Mouse (Mus musculus) embryo, embryonic 10.5 days (tissue): ENCODE results near the gene Pithd1.
"Not testable (repeated sequence)": the region's sequence is repeated elsewhere in the genome, so short reads cannot be mapped to it uniquely, and the experiment has no call there.

Experiments
- DNase-seq: peaks from one replicate; pipeline ENCODE4 v3.0.0-alpha.2; 2015; ENCODE audit warnings: low spot score

Gene Pithd1

DNA sequence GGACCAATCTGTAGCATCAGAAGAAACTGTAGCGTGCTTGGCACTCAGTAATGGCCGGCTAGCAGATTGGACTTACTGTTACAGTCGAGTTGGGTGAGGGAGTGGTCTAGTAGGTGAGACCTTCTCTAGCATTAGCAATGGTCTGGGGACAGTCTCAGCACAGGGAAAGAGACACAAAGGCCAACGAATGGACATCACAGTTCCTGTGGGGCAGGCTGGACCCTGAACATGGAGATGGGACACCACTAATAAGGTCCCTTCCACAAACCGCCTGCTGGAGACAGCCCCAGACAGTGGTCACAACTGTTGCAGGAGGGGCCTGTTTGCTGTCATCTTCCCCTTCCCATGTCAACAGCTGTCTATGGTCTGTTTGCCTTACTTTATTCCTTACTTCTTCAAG, 25.4 kb downstream of the Pithd1 start:
- DNase-seq, result no peak

DNA sequence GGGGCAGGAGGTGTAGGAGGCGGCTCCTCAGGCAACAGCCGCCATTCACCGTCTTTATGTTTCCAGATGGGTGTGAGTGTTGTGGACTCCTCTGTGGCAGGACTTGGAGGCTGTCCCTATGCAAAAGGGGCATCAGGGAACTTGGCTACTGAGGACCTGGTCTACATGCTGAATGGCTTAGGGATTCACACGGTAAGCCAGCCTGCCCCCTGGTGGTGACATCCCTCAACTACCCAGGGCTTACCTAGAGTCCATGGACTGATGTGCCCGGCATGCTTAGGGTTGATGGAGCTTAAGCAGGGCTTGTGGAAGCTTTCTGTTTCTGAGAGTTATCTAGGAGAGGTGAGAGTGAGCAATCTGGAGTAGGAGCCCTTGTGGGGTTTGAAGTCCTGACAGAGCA, 26.3 kb downstream of the Pithd1 start:
- peak; percentile 93 for DNase-seq

DNA sequence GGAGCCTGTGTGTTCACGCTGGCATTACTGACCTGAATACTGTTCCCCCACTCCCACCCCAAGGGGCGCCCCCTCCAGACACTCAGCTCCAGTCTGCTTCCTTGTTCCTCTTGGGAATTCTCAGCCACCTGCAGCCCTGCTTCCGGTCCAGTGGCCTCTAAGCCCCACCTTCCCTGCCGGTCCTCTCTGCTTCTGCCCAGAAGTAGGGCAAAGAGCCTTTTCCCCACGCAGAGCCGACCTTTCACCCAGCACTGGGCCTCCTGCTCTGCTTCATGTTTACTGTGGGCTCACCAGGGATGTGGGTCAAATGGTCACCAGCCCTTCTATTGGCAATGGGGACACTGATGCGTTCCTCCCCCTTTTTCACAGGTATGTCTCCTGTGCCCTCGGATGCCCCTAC, 28.7 kb downstream of the Pithd1 start:
- no peak for DNase-seq

DNA sequence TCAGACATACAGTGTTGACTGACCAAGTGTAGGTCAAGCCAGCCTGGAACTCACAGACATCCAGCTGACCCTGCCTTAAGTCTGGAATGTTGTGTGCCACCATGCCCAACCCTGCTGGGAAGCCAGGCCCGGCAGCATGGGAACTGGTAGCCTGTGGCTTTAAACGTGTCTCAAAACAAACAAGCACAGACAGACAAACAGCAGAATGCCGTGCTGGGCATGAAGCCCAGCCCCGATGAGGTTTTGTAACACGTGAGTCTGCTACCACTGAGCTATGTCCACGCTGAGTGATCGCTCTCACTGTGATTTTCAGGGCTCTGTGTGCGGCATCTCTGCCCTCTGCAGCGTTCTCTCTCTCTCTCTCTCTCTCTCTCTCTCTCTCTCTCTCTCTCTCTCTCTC, 31.2 kb downstream of the Pithd1 start:
- no peak for DNase-seq

DNA sequence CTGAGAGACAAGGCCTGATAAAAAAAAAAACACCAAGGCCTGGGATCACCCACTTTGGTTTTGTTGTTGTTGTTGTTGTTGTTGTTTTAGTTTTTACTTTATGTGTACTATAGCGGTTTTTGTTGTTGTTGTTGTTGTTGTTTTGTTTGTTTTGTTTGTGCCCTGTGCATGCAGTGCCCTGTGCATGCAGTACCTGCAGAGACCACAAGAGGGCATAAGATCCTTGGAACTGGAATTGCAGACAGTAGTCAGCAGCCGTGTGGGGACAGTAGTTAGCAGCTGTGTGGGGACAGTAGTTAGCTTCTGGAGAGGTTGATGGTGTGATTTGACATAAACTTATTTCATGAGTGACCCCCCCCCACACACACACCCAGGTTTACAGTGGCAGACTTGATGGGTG, 32.8 kb downstream of the Pithd1 start:
- peak; percentile 86 for DNase-seq

DNA sequence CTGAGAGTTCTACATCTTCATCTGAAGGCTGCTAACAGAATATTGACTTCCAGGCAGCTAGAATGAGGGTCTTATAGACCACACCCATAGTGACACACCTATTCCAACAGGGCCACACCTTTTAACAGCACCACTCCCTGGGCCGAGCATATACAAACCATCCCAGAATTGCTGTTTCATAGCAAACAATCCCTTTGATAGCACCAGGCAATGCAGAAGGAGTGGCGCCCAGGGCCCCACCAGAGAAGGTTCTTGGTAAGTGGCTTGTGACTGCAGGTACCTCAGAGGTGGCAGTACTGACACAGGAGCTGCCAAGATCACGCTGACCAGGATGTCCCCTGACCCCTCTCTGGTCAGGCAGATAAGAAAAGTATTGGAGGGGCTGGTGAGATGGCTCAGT, 33.9 kb downstream of the Pithd1 start:
- no peak for DNase-seq

DNA sequence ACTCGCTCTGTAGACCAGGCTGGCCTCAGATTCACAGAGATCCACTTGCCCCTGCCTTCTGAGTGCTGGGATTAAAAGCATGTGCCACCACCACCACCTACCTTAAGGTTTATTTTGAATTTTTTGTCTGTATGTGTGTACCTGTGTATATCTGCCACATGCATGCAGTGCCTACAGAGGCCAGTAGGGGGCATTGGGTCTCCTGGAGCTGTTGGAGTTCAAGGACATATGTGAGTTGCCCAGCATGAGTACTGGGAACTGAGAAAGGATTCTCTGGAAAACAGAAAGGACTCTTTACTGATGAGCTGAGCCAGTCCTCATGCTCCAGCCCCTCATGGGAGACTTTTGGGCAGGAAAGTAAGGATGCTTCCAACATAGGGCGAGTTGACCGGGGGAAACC, 35.6 kb downstream of the Pithd1 start:
- no peak for DNase-seq

DNA sequence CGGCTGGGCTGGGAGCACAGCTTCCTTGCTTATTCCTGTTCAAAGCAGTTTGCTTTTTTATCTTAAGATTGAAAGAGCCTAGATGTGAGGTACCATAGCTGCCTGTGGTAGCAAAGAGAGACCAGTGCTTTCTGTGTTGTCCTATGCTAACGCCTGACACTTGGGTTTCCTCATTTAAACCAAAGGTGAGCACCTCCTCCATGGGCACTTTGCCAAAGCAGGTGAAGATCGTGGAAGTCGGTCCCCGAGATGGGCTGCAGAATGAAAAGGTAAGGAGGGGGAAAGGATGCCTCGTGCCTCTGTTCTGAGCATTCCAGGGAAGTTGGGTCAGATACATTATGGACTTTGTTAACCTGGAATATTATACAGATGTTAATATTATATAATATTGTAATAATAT, 36.7 kb downstream of the Pithd1 start:
- DNase-seq, result no peak

DNA sequence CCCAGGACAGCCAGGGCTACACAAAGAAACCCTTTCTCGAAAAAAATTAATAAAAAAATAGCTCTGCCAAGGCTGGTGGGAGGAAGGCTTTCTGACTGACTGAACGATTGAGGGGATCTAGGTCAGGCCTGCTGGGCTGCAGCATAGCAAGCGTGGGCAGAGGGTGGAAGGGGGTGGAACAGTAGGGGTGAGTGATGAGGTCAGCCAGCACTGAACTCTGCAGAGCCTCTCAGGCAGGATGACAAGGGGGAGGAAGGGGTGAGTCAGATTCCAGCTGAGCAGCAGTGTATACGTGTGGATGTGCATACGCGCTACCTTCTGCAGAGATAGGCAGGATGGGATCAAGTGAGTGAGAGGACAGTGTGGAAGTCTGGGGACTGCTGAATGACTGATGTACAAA, 37.2 kb downstream of the Pithd1 start:
- no peak for DNase-seq

DNA sequence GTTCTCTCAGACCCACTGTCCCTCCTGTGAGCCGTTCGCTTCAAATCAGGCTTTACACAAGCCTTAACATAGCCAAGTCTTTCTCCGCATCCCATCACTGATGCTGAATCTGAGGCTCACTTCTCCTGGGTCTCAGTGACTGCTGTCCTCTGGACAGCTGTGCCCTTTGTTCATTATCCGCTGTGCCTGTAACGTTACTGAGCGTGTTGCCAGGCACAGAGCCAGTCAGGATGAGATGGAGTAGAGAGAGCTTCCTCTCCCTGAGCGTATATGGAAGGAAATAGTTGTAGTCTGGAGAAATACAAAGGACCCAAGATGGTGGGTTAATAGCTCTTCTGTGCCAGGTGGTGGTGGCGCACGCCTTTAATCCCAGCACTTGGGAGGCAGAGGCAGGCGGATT, 37.6 kb downstream of the Pithd1 start:
- DNase-seq, result no peak

DNA sequence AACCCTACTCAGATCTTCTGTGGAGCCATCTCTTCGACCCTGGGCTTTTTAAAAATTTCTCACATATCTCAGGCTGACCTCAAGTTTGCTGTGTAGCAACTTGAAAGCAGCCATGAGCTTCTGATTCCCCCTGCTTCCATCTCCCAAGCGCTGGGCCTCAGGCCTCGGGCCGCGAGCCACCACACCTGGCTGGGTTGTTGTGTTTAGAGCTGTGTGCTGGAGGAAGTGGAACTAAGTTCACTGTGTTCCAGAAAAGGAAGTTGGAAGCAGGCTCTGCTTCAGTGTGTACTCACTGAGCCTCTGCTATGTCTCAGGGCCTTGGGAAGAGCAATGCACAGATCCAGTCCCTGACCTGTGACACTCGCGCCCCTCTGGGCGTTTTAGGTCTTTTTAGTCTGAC, 38.9 kb downstream of the Pithd1 start:
- no peak for DNase-seq

DNA sequence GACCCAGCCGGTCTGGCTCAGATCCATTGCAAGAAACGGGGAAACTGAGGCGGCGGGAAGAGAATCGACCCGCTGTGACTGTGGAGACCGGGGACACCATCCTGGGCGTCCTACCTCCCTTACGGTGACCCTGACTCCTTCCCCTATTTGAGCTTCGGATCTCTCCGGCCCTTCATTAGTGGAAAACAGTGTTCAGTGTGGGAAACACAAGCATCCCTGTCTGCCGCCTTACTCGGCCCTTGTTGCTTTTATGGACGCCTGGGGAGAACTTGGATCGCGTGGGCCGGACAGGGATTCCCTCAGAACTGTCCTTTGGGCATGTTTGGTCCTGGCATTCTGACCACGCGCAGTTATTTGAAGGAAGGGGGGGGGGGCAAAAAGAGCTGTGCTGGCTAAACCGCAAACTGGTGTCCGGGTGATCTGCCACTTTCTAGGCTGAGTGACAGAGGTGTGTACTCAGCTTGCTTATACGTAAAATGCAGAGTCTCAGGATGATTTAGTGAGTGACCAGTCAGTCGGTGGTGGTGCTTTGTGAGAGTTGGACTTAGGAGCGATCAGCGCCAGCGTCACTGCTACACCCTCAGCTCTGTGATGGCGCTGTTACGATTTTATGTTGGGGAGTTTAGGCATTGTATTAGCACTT, 40.3 kb downstream of the Pithd1 start:
- peak; percentile 42 for DNase-seq

DNA sequence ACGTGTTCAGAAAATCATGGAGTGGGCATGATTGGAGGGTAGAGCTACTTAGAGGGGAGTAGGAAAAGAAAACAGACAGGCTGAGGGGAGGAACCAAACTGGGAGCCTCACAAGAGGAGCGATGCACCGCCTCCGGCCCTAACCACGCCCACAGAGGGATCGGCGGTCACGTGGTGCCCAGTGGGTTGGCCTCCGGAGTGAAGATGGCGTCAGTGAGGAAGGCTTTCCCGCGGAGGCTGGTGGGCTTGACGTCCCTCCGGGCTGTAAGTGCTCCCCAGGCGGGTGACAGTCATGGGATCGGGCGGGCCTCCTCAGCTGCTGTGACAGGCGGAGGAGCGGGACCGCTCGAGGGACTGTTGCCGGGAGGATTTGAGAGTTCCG, 40.8 kb downstream of the Pithd1 start, which contains the start of gene Hmgcl:
Gene Hmgcl, plus strand, starts transcription at position 171 of the 381 bp plus-strand sequence.
- DNase-seq, result peak; percentile 96

DNA sequence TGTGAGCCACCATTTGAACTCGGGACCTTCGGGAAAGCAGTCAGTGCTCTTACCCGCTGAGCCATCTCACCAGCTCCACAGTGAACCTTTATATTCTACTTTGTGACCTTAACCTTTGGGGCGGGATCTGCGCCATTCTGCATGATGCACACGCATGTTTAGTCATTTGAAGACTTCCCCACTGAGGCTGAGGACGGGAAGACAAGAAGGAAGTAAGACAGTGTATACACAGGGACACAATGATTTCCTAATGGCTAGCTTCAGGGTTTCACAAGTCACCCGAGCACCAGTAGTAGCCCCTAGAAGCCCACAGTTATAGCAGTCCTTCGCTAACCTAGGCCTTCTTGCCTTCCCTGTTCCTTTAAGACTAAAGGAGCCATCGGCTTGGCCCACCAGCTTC, 41.4 kb downstream of the Pithd1 start:
- DNase-seq, result no peak

DNA sequence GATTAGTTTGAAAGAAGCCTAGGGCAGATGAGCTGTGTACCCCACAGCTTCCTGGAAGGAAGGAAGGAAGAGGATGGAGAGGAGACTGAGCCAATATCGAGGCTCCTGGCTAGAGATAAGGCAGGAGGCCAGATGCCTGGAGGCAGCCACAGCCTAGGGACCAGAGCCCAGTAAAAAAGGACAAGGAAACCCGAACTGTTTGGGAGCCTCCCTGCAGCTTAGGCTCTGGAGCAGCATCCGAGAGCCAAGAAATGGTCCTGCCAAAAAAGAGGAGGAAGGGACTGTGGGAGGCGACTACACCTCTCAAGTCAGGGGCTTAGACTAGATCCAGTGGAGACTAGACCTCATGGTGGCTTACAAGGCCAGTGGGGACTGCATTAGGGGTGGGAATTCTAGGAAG, 43.7 kb downstream of the Pithd1 start:
- no peak for DNase-seq

DNA sequence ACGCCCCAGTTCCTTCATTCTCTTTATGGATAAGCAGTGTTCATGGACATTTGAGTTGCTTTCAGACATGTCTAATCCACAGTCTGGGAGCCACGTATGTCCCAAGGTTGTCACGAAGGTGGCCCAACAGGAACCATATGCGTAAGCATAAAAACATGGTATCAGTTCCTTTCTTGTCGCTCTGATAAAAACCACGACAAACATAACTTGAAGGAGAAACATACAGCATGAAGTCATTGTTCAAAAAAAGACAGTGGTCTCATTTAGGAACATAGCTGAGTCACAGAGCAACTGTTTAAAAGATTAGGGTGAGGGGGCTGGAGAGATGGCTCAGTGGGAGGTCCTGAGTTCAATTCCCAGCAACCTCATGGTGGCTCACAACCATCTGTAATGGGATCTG, 44.9 kb downstream of the Pithd1 start:
- no peak for DNase-seq

DNA sequence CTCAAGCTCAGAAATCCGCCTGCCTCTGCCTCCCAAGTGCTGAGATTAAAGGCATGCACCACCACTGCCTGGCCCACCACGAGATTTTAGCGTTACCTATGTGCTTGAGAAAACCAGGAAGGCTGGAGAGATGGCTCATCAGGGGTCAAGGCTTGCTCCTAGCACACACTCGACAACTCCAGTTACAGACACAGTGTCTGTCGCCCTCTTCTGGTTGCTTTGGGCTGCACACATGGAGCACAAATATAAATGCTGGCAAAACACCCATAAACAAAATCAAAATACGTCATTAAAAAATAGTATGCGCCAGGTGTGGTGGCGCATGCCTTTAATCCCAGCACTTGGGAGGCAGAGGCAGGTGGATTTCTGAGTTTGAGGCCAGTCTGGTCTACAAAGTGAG, 46.0 kb downstream of the Pithd1 start:
- not testable (repeated sequence) for DNase-seq

DNA sequence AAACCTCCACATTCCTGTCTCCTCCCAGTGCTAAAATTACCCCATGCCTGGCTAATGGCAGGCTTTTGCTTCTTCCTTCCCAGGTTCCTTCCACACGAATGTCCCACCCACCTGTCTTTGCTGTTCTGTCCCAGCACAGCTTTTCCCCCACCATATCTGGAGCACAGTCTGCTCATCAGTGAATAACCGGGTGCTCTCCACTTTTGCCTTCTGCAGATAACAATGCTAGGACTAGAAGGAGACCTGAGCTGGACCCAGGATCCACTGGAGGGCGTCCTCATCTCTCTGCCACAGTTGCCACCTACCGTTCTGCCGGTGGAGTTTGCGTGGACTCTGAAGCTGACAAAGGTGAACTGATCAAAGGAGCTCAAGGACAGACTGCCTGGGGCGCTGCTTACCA, 48.2 kb downstream of the Pithd1 start:
- no peak for DNase-seq

DNA sequence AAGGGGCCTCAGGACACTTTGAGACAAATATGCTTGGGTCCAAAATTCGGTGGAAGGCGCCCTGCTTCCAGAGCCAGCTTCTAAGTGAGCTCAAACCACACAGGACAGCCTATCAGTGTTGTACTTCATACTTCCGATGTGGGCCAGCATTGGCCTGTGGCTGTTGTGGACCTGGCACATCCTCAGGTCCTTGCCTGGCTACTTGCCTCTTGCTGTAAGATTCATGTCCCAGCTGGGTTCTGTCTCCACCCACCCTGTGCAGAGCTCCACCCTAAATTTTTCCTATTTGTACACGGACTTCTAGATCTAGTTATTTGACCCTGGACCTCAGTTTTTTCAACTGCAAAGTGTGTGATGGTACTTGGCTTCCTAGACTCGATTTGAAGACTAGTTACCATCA, 51.6 kb downstream of the Pithd1 start:
- DNase-seq, result no peak

DNA sequence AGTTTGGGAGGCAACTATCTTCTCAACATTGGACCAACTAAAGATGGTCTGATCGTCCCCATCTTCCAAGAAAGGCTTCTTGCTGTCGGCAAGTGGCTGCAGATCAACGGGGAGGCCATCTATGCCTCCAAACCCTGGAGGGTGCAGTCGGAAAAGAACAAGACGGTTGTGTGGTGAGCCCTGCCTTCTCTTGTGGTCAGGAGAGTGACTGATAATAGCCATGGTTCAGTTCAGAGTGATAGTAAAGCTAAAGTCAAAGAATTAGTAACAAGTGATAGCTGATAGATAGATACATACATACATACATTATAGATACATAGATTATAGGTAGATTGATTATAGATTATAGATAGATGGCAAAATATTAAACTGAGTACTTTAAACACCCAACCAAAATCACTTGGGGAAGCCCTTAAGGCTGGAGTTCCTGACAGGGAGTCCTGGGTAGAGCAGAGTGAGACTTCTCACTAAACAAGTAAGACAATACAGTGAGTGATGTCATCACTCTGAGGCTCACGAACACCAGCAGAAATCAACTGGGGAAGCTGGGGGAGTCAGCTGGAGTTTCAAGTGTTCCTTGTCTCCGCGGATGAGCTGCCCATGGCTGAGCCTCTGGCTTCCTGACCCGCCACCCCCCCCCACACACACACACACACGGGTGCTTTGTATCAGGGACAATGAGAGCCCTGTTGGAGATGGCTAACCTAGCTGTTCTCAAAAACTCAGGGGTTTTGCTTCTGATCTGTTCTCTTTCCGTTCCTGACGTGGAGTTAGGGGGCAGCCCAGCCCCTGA, 52.2 kb downstream of the Pithd1 start:
- peak; percentile 29 for DNase-seq

DNA sequence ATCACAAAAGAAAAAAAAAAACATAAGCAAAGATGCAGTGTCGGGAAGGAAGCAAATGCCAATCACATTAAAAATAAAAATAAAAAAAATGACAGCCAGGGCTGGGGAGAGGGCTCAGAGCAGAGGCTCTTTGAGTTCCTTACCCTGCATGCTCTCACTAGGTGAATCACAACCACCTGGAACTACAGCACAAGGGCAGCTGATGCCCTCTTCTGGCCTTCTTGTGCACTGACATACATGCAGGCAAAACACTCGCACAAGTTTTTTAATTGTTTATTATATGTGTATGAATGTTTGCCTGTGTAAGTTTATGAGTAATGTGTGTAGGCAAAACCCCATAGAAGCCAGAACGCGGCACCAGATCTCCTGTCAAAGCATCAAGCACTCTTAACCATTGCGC, 55.2 kb downstream of the Pithd1 start:
- DNase-seq, result peak; percentile 44

DNA sequence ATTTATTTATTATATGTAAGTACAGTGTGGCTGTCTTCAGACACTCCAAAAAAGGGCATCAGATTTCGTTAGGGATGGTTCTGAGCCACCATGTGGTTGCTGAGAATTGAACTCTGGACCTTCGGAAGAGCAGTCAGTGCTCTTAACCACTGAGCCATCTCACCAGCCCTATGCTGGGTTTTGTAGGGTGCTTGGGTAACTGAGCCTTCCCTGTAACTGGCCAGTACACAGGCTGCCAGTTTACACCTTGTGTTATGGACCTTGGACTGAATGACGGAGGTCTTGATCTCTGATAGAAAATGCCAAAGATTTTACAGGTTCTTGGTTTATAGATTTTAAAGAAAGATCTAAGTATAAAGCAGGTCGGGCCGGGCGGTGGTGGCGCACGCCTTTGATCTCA, 56.8 kb downstream of the Pithd1 start:
- DNase-seq, result no peak

DNA sequence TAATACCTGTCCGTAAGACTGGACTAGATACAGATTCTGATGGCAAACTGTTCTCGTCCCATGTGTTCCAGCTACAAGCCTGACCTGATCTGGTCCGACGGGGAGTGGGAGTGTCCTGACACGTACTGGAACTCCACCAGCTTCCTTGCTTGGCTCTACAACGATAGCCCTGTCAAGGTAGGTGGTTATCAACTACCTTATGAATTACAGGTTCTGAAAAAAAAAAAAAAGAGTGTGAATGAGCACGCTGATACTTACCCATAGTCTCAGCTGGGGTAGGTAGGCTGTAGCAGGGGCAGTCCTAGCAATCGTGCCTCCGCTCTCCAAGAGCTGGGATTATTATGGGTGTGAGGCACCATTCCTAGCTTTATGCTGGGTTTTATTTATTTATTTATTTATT, 57.2 kb downstream of the Pithd1 start:
- no peak for DNase-seq

DNA sequence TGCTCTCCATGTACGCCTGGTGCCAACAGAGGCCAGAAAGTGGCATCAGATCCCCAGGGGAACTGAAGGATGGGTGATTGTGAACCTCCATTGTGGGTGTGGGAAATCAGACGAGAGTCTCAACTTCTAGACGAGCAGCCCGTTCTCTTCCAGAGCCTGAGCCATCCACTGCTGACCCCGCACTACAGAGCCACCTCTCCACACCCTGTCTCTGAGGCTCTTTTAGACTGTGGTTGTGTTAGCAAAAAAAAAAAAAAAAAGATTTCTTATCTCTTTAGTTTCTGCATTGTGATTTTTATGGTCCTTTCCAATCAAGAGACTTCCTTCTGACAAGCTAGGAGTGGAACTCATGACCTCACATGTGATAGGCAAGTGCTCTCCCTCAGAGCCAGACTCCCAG, 57.7 kb downstream of the Pithd1 start:
- no peak for DNase-seq
